In the genomic region with DNA sequence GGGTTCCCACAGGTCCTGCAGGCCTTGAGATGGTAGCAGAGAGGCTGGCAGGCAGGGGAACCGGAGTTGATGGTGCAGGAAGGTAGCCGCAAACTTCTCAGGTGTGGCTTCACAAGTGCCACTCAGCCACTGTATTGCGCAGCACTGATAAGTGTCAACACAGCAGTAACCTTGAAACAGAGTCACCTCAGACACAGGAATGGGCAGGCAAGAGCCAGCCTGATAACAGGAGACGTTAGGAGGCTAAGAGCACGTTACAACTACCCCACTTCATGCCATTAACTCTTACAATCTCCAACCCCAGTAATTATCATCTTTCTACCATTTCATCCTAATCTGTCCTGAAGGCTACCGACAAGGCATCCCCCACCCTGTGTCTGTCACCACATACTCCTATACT, we compare ENCODE assay signal across 19 mouse cellular contexts. TPM values are rescaled to one million over a fixed set of nuclear protein-coding genes. Genes with fewer than 3 reads are reported as not detected.
DNase-seq lines count a peak whose midpoint lies in the region; ATAC-seq and TF ChIP-seq lines count a peak whose summit lies in the region.
"Had no signal": no experiment of that assay in that cellular context is flagged by ENCODE, and none has a peak within 500 bp of the region (broad histone marks: within the 10 kb centered on the region; RNA-seq: fewer than 3 reads in every experiment).

No protein-coding gene starts in this region.

- no peaks in the 10 kb centered on the region for H3K9me3 ChIP-seq in liver, embryonic 11.5 days (ENCODE audit: control insufficient read depth, low read length)
- no peaks in the 10 kb centered on the region for H3K9me3 ChIP-seq in lung, embryonic 14.5 days (ENCODE audit: low read depth, low read length)
- no peaks in the 10 kb centered on the region for H3K9me3 ChIP-seq in hindbrain, embryonic 13.5 days
- H3K9me3 ChIP-seq in kidney, embryonic 16.5 days (ENCODE audit: low read length), result no peaks in the 10 kb centered on the region
- H3K9me3 ChIP-seq: hindbrain, embryonic 15.5 days; neural tube, embryonic 15.5 days had no signal

- ATAC-seq in liver, embryonic 11.5 days (replicated peaks; ENCODE audit: low FRiP score), result peak; percentile 91
- peak; percentile 55 for ATAC-seq in lung, embryonic 14.5 days (ENCODE audit: insufficient read depth)
- ATAC-seq in megakaryocyte progenitor cell, adult 5-6 weeks (replicated peaks; ENCODE audit: poor library complexity), result peak; percentile 83
- no peak for ATAC-seq in hindbrain, embryonic 13.5 days (ENCODE audit: low FRiP score)
- no peak for ATAC-seq in kidney, embryonic 16.5 days (ENCODE audit: low FRiP score, low TSS enrichment)
- ATAC-seq: forebrain, embryonic 14.5 days had no signal

- H3K4me3 ChIP-seq in liver, embryonic 11.5 days (ENCODE audit: low read depth, low read length), result no peak overlapping the region
- H3K4me3 ChIP-seq in lung, embryonic 14.5 days (ENCODE audit: low read depth, low read length), result no peak overlapping the region
- H3K4me3 ChIP-seq in hindbrain, embryonic 13.5 days, result no peak overlapping the region
- no peak overlapping the region for H3K4me3 ChIP-seq in kidney, embryonic 16.5 days (ENCODE audit: low read length)
- H3K4me3 ChIP-seq: heart, adult 2 months; hindbrain, embryonic 15.5 days; megakaryocyte, embryonic 14.5 days; neural tube, embryonic 15.5 days had no signal

- H3K9ac ChIP-seq in liver, embryonic 11.5 days (ENCODE audit: low read depth, low read length), result no peak overlapping the region
- no peak overlapping the region for H3K9ac ChIP-seq in lung, embryonic 14.5 days
- no peak overlapping the region for H3K9ac ChIP-seq in hindbrain, embryonic 13.5 days
- no peak overlapping the region for H3K9ac ChIP-seq in kidney, embryonic 16.5 days (replicated peaks; ENCODE audit: low read length)
- H3K9ac ChIP-seq: hindbrain, embryonic 15.5 days; neural tube, embryonic 15.5 days had no signal

- DNase-seq in c-Kit-positive CD71-positive TER-119-negative erythroid progenitor cells, embryonic 14.5 days (ENCODE audit: low read depth), result peak; percentile 49
- DNase-seq in liver, embryonic 11.5 days (ENCODE audit: low spot score), result no peak
- DNase-seq in lung, embryonic 14.5 days, result no peak
- DNase-seq in spleen, postnatal 36 days (ENCODE audit: low spot score in 2 of 2), result no peak
- no peak for DNase-seq in thymus, postnatal 25 days
- DNase-seq: cerebellum, adult 2 months; heart, adult 2 months; heart, postnatal 10 days; kidney, adult 9 months; layer of hippocampus, postnatal 36 days; retina, postnatal 1 day; spleen, adult 18-20 months had no signal

- peaks cover 21% of the 10 kb centered on the region for H3K4me1 ChIP-seq in liver, embryonic 11.5 days (replicated peaks; ENCODE audit: control insufficient read depth, insufficient read depth, low read length)
- H3K4me1 ChIP-seq in lung, embryonic 14.5 days (ENCODE audit: insufficient read depth), result no peaks in the 10 kb centered on the region
- H3K4me1 ChIP-seq in hindbrain, embryonic 13.5 days (replicated peaks), result peaks cover 3% of the 10 kb centered on the region; the same call in 1 of the 2 replicates
- H3K4me1 ChIP-seq in kidney, embryonic 16.5 days (ENCODE audit: insufficient read depth, low read length), result no peaks in the 10 kb centered on the region
- H3K4me1 ChIP-seq: hindbrain, embryonic 15.5 days; neural tube, embryonic 15.5 days had no signal

- H3K36me3 ChIP-seq in liver, embryonic 11.5 days (ENCODE audit: control insufficient read depth, insufficient read depth, low read length), result peaks cover 2% of the 10 kb centered on the region; the same call in 1 of the 2 replicates
- H3K36me3 ChIP-seq in lung, embryonic 14.5 days (ENCODE audit: insufficient read depth), result peaks cover 3% of the 10 kb centered on the region; the same call in 1 of the 2 replicates
- H3K36me3 ChIP-seq in hindbrain, embryonic 13.5 days, result no peaks in the 10 kb centered on the region; the same call in 1 of the 2 replicates
- no peaks in the 10 kb centered on the region for H3K36me3 ChIP-seq in kidney, embryonic 16.5 days (ENCODE audit: insufficient read depth, low read length)
- H3K36me3 ChIP-seq: hindbrain, embryonic 15.5 days; neural tube, embryonic 15.5 days had no signal

- H3K27me3 ChIP-seq in liver, embryonic 11.5 days (replicated peaks; ENCODE audit: control insufficient read depth, insufficient read depth, low read length), result no peaks in the 10 kb centered on the region
- no peaks in the 10 kb centered on the region for H3K27me3 ChIP-seq in lung, embryonic 14.5 days (ENCODE audit: insufficient read depth, low read length)
- H3K27me3 ChIP-seq in hindbrain, embryonic 13.5 days, result no peaks in the 10 kb centered on the region
- no peaks in the 10 kb centered on the region for H3K27me3 ChIP-seq in kidney, embryonic 16.5 days (ENCODE audit: insufficient read depth, low read length)
- H3K27me3 ChIP-seq: hindbrain, embryonic 15.5 days; neural tube, embryonic 15.5 days had no signal

- TF ChIP-seq CTCF in lung, embryonic 14.5 days (IDR thresholded peaks at IDR 0.05; ENCODE audit: low read depth), result no peak

- peak overlapping the region; percentile 69; the same call in 1 of the 2 replicates for H3K27ac ChIP-seq in liver, embryonic 11.5 days (ENCODE audit: low read depth, low read length)
- no peak overlapping the region for H3K27ac ChIP-seq in lung, embryonic 14.5 days (ENCODE audit: low read depth)
- H3K27ac ChIP-seq in hindbrain, embryonic 13.5 days, result no peak overlapping the region
- no peak overlapping the region for H3K27ac ChIP-seq in kidney, embryonic 16.5 days (ENCODE audit: low read length)
- H3K27ac ChIP-seq: heart, adult 2 months; hindbrain, embryonic 15.5 days; neural tube, embryonic 15.5 days had no signal

- WGBS in liver, embryonic 11.5 days, result 42% methylated on average over 6 of the region's 6 CpGs
- WGBS in lung, embryonic 14.5 days, result 67% methylated on average over 6 of the region's 6 CpGs
- WGBS in hindbrain, embryonic 13.5 days, result 92% methylated on average over 6 of the region's 6 CpGs
- WGBS in kidney, embryonic 16.5 days, result 89% methylated on average over 6 of the region's 6 CpGs

- peak overlapping the region; percentile 21 for H3K4me2 ChIP-seq in liver, embryonic 11.5 days
- no peak overlapping the region for H3K4me2 ChIP-seq in lung, embryonic 14.5 days
- H3K4me2 ChIP-seq in hindbrain, embryonic 13.5 days, result no peak overlapping the region
- H3K4me2 ChIP-seq in kidney, embryonic 16.5 days (replicated peaks; ENCODE audit: low read depth, low read length), result no peak overlapping the region
- H3K4me2 ChIP-seq: hindbrain, embryonic 15.5 days; neural tube, embryonic 15.5 days had no signal

RNA-seq across cellular contexts. Expression of gene Kif3a, which starts 19.6 kb away (rescaled TPM):
- 22.3 and 27.4 TPM in 2 replicates for polyA plus RNA-seq in liver, embryonic 11.5 days (2014; fragmentation: Nextera tagmentation; extraction: Ambion mirVana)
- 67.9 and 69.7 TPM in 2 replicates for polyA plus RNA-seq in lung, embryonic 14.5 days (2014; fragmentation: Nextera tagmentation; extraction: Ambion mirVana)
- total RNA-seq in megakaryocyte progenitor cell, adult 5-6 weeks (2015), result 3.9 TPM in 2 replicates
- total RNA-seq in megakaryocyte progenitor cell, adult 5-6 weeks (2017), result 6.2 and 9.1 TPM in 2 replicates
- 275 and 285 TPM in 2 replicates for polyA plus RNA-seq in hindbrain, embryonic 13.5 days (2015; fragmentation: Nextera tagmentation; extraction: Ambion mirVana)
- polyA plus RNA-seq in kidney, embryonic 16.5 days (2015; fragmentation: Nextera tagmentation; extraction: Ambion mirVana), result 62.8 and 72.5 TPM in 2 replicates

RNA-seq across cellular contexts. Expression of gene Sept8, which starts 28.5 kb away (rescaled TPM):
- polyA plus RNA-seq in liver, embryonic 11.5 days (2014; fragmentation: Nextera tagmentation; extraction: Ambion mirVana), result 43.4 and 47.4 TPM in 2 replicates
- polyA plus RNA-seq in lung, embryonic 14.5 days (2014; fragmentation: Nextera tagmentation; extraction: Ambion mirVana), result 25.3 and 25.6 TPM in 2 replicates
- total RNA-seq in megakaryocyte progenitor cell, adult 5-6 weeks (2015), result 15.5 and 27.3 TPM in 2 replicates
- total RNA-seq in megakaryocyte progenitor cell, adult 5-6 weeks (2017), result 11.0 and 24.6 TPM in 2 replicates
- polyA plus RNA-seq in hindbrain, embryonic 13.5 days (2015; fragmentation: Nextera tagmentation; extraction: Ambion mirVana), result 16.4 and 17.3 TPM in 2 replicates
- 25.7 and 25.9 TPM in 2 replicates for polyA plus RNA-seq in kidney, embryonic 16.5 days (2015; fragmentation: Nextera tagmentation; extraction: Ambion mirVana)

Comparison
In these comparisons a context has a peak if more than half of its experiments do, and no peak if none do; other contexts are left out.
1. ATAC-seq: peak in liver, embryonic 11.5 days (single experiment), lung, embryonic 14.5 days (single experiment) and megakaryocyte progenitor cell, adult 5-6 weeks (single experiment); none in hindbrain, embryonic 13.5 days (single experiment) and kidney, embryonic 16.5 days (single experiment).